Mouse (Mus musculus): ENCODE measurements at regions not wholly inside any gene's neighbourhood (a gene's known extent, or its start where the extent isn't known, plus 50 kb on each side); places are given as distances from the start of the nearest gene placed in this dataset.

DNA sequence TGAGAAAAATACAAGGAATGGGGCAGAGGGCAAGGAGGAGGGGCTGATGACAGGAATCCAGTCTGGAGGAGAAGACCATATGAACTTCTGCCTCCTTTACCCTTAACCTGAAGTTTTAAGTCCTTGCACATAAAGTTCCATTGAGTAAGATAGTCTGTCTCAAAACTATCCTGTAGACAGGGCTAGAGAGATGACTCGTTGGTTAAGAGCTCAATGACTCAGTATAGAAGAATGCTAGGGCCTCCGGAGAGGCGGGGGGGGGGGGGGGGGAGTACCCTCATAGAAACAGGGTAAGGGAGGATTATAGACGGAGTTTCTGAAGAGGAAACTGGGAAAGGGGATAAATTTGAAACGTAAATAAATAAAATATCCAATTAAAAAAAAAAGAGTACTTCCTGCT lies 191.8 kb upstream of the Gcfc2 start:
- DNase-seq (ENCODE audit: low read depth) = no peak

DNA sequence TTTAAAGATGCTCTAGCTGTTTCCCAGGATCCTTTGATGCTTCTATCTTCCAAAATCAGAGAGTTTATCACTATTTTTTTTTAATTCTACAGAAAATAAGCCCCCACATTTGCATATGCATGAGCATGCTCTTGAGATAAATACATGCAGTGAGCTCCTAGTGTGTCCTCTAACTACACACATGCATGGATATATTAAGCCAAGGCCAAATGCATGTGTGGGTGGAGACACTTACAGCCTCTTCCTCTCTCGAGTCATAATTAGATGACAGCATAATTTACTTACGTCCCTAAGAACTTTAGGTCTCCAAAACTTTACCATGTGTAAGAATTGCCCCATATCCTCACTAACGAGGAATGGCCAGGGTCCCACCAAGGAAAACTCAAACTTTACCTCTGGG lies 189.9 kb upstream of the Gcfc2 start:
- DNase-seq (ENCODE audit: low read depth) = no peak

DNA sequence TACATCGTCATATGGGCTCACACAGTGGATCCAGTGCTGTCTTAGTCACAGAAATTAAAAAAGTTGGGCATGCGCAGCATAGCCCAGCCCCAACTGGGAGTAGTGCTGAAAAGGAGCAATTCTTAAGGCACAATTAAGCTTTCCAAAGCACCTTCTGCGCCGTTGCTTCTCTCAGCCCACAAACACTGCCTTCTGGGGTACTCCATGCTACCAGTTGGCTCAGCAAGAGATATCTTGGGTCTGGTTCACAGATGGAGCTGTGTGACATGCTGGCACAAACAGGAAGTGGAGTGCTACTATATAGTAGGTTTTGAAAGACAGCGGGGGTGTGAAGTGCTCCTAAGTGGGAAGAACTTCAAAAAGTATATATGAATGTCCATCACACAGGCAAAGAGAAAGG lies 185.0 kb upstream of the Gcfc2 start:
- DNase-seq (ENCODE audit: low read depth) = no peak

- DNase-seq (ENCODE audit: low read depth) = no peak
Measured at GRCm38 (mm10) chr6:81749681-81750080, 173.8 kb upstream of the Gcfc2 start.

GRCm38 (mm10) chr6:81751631-81752030 lies 171.8 kb upstream of the Gcfc2 start:
- no peak for DNase-seq (ENCODE audit: low read depth)

GRCm38 (mm10) chr6:81756242-81756641 lies 167.2 kb upstream of the Gcfc2 start:
- DNase-seq (ENCODE audit: low read depth) = no peak

- no peak for DNase-seq (ENCODE audit: low read depth)
Measured at GRCm38 (mm10) chr6:81758876-81759275, 164.6 kb upstream of the Gcfc2 start.

- no peak for DNase-seq (ENCODE audit: low read depth)
Measured at GRCm38 (mm10) chr6:81760181-81760580, 163.3 kb upstream of the Gcfc2 start.

- DNase-seq (ENCODE audit: low read depth) = no peak
Measured at GRCm38 (mm10) chr6:81765831-81766230, 157.6 kb upstream of the Gcfc2 start.

DNA sequence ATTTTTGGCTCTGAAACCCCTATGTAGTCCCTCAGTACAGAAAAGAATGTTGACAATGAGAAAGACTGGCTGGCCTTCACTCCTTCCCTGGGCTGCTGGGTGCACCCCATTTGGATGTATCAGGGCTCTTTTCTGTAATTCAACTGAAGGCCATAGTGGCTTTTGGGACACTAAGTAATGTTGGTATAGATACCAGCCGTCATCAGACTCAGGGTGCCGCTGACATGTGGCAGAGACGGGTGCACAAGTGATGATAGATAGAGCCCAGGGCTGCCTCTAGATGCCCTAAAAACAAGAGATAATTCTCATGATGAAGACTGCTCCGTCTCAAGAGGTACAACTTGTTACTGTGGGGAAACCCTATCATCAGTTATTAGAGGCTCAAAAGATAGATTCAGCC lies 156.7 kb upstream of the Gcfc2 start:
- no peak for DNase-seq (ENCODE audit: low read depth)

DNA sequence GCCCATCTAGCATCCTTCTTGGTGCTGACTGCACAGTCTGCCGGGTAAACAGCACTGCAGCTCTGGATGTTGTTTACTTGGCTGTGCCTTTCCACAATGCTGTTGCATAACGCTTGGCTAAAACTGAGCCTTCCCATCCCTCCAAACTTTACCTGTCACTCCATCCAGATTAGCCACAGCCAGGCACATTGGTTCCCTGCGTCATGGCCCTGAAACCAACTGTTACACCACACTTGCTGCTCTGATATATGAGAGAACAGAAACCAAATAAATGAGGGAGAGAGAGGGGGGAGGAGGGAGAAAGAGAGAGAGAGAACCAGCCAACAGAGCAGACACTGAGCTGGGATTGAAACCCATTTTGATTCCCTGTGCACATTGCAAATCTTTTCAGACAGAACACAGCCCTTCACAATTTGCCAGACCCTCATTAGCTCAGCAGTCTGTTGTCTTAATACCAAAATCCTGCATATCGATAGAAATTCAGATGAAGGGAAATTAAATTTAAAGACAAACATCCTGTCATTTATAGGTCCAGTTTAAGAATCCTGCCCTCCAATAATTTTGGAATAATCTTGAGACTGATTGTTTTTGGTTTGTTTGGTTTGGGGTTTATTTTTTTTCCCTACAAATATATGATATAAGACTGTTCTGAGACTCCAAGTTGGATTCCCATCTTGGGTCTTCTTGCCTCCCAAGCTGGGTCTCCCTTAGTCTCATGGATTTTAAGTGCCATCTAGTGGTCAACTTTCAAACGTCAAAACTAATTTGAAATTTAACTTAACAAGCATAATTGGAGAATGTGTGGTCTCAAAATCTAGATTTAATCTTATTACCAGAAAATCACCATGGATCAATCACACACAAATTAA lies 154.6 kb upstream of the Gcfc2 start:
- no peak for DNase-seq (ENCODE audit: low read depth)

DNA sequence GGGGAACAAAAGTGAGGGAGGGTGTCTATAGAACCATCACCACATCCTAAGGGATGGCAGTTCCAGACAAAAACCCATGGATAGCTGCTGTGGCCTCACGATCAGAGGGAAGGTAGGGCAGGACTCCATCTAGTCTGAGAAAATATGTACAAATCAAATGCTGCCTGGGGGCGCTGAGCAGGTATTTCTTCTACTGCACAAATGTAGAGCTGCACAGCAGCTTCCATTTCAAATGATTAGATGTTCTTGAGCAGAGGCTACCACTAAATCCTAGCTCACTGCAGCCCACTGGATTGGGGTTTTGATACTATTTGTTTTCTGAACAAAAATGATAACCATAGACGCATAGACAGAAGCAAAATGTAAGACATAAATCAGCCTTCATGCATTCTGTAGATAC lies 153.2 kb upstream of the Gcfc2 start:
- no peak for DNase-seq (ENCODE audit: low read depth)

DNA sequence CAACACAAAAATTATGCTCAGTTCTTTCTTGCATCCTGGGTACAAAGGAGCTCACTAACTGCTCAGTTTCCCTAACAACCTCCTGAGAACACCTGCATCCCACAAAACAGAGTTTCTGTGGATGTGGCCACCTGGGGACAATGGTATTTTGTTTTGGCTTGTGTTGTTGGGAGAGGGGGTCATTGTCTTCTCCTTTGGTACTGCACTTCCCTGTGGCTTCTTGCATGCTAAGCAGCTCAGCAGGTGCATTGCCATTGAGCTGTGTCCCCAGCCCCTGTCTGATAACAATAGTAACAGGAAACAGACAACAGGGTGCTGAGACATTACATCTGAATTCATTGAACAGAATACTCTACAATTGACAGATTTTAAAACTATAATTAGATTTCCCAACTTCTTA lies 151.6 kb upstream of the Gcfc2 start:
- no peak for DNase-seq (ENCODE audit: low read depth)

DNA sequence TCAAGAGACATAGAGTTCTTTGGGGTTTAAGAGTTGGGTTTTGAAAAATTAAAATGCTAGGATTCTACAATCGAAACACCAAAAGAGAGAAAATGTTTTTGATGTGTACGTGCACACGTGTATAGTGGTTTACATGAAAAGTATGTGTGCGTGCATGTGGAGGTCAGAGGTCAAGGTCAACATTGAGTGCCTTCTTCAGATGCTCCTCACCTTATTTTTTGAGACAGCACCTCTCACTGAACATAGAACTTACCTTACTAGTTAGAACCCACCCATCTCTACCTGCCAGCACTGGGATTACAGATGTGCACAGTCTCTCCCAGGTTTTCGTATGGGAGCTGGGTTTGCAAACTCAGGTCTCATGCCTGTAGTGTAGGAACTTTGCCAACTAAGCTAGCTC lies 141.3 kb upstream of the Gcfc2 start:
- DNase-seq (ENCODE audit: low read depth) = no peak

- DNase-seq (ENCODE audit: low read depth) = no peak
Measured at GRCm38 (mm10) chr6:81782815-81783435, 140.5 kb upstream of the Gcfc2 start.

DNA sequence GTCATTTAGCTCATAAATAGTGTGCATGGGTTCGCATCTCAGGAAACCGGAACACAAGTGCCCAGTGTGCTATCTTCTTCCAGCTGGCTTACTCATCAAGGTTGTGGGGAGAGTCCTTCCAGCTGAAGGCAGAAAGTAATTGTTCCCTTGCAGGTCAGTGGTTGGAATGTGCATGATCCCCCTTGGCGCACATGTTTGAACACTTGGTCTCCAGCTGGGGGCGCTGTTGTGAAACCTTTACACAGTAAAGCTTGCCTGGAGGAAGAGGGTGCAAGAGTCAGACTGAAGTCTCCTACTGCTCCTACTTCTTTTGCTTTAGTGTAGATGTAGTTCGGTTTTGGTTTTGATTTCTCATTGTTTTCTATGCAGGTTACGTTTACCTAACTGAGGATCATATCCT lies 128.2 kb upstream of the Gcfc2 start:
- DNase-seq (ENCODE audit: low read depth) = no peak

- DNase-seq (ENCODE audit: low read depth) = no peak
Measured at GRCm38 (mm10) chr6:81800822-81801221, 122.6 kb upstream of the Gcfc2 start.

- no peak for DNase-seq (ENCODE audit: low read depth)
Measured at GRCm38 (mm10) chr6:81801804-81802203, 121.7 kb upstream of the Gcfc2 start.

DNA sequence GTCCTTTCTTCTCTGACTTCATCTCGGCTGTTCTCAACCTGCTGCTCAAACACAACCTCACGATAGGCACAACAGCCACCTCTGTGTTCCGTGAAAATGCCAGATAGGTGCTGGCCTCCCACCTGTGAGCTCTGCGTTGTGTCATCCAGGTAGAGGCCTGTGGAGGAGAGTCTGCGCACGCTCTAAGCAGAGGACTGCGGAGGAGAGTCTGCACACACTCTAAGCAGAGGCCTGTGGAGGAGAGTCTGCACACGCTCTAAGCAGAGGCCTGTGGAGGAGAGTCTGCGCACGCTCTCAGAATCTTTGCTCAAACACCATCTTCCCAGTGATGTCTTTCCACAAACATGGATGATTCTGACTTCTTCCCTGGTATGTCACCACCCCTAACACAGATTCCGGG lies 117.5 kb upstream of the Gcfc2 start:
- DNase-seq (ENCODE audit: low read depth) = no peak

DNA sequence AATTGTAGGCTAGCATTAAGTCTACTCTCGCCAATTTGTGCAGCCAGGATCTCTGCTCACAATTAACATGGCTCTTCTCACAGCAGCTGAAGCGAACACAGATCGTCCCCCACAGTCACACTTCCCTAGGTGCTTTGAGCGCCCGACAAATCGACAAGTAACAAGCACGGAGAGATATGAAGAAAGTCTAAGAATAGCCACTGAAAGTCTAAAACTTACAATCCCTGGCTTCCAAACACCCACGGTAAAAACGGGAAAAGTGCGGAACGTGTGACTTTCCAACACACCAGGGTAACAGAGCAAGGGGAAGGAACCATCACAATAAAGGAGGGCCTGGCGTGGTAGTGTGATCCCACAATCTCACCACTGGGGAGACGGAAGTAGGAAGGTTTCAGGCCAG lies 114.8 kb upstream of the Gcfc2 start:
- no peak for DNase-seq (ENCODE audit: low read depth)

- no peak for DNase-seq (ENCODE audit: low read depth)
Measured at GRCm38 (mm10) chr6:81815248-81815961, 108.1 kb upstream of the Gcfc2 start.

DNA sequence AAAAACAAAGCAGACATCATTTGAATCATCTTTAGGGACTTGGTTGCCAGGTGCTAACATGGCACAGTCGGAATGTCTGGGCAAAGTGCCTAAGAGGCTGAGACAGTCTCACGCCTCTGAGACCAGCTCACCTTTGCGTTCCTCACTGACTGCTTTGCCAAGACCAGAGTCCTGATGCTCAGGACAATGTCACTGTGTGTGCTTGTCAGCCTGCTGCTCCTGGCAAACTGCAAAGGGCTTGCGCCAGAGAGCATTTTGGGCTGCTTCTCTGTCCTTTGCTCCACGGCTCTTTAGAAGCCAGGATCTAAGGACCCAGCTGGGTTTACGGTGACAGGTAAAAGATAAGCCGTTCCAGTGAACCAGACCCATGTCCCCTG lies 107.5 kb upstream of the Gcfc2 start:
- no peak for DNase-seq (ENCODE audit: low read depth)
